ENCODE assay signal across 8 mouse cellular contexts in genomic region chr6:114914041-114914716, GRCm38 (mm10). TPM values are rescaled to one million over a fixed set of nuclear protein-coding genes. Genes with fewer than 3 reads are reported as not detected.
DNase-seq lines count a peak whose midpoint lies in the region; ATAC-seq and TF ChIP-seq lines count a peak whose summit lies in the region.

No protein-coding gene starts in this region.

- H3K9me3 ChIP-seq in megakaryocyte, embryonic 14.5 days = no peaks in the 10 kb centered on the region
- H3K9me3 ChIP-seq in limb, embryonic 15.5 days = no peaks in the 10 kb centered on the region
- H3K9me3 ChIP-seq in stomach, embryonic 16.5 days (replicated peaks; ENCODE audit: control insufficient read depth, low read length) = no peaks in the 10 kb centered on the region

- no peak for TF ChIP-seq CTCF in gastrocnemius, adult 2 months (IDR thresholded peaks at IDR 0.05)

- H3K36me3 ChIP-seq in megakaryocyte, embryonic 14.5 days (replicated peaks; ENCODE audit: low read length) = peaks cover 52% of the 10 kb centered on the region
- H3K36me3 ChIP-seq in limb, embryonic 15.5 days = no peaks in the 10 kb centered on the region
- no peaks in the 10 kb centered on the region for H3K36me3 ChIP-seq in stomach, embryonic 16.5 days (ENCODE audit: control insufficient read depth, insufficient read depth, low read length)

- WGBS in limb, embryonic 15.5 days = 38% methylated on average over 10 of the region's 10 CpGs
- WGBS in stomach, embryonic 16.5 days = 71% methylated on average over 10 of the region's 10 CpGs

- H3K27me3 ChIP-seq in megakaryocyte, embryonic 14.5 days (replicated peaks) = no peaks in the 10 kb centered on the region
- no peaks in the 10 kb centered on the region for H3K27me3 ChIP-seq in limb, embryonic 15.5 days
- H3K27me3 ChIP-seq in stomach, embryonic 16.5 days (ENCODE audit: control insufficient read depth, insufficient read depth, low read length) = no peaks in the 10 kb centered on the region

- H3K4me2 ChIP-seq in limb, embryonic 15.5 days = no peak overlapping the region
- H3K4me2 ChIP-seq in stomach, embryonic 16.5 days (ENCODE audit: low read depth, low read length) = no peak overlapping the region

- no peak overlapping the region for H3K9ac ChIP-seq in limb, embryonic 15.5 days
- no peak overlapping the region for H3K9ac ChIP-seq in stomach, embryonic 16.5 days (ENCODE audit: low read length)

- DNase-seq in gastrocnemius, adult 2 months = peak; percentile 51
- DNase-seq in gastrocnemius, postnatal 14 days = no peak
- no peak for DNase-seq in right cerebral cortex, adult 18-20 months
- no peak for DNase-seq in layer of hippocampus, postnatal 25 days (ENCODE audit: extremely low spot score in 1 of 2, low spot score in 1 of 2)

- intact Hi-C loops in gastrocnemius, adult 2 months (cut with DNase I) = no loop called here
- intact Hi-C loops in gastrocnemius, postnatal 14 days (cut with DNase I; ENCODE audit: low total_unique reads) = no loop called here

- H3K4me1 ChIP-seq in megakaryocyte, embryonic 14.5 days = peaks cover 91% of the 10 kb centered on the region
- peaks cover 79% of the 10 kb centered on the region for H3K4me1 ChIP-seq in limb, embryonic 15.5 days
- peaks cover 77% of the 10 kb centered on the region for H3K4me1 ChIP-seq in stomach, embryonic 16.5 days (ENCODE audit: control insufficient read depth, insufficient read depth, low read length)

- ATAC-seq in megakaryocyte, adult 5-6 weeks (ENCODE audit: poor library complexity, severe bottlenecking) = no peak
- ATAC-seq in limb, embryonic 15.5 days (ENCODE audit: insufficient number of reproducible peaks, low FRiP score, low TSS enrichment, low read depth) = no peak
- ATAC-seq in stomach, embryonic 16.5 days (ENCODE audit: insufficient read depth, low FRiP score) = no peak

- peak overlapping the region; percentile 95 for H3K27ac ChIP-seq in gastrocnemius, adult 2 months
- peak overlapping the region; percentile 50 for H3K27ac ChIP-seq in limb, embryonic 15.5 days
- peak overlapping the region; percentile 42 for H3K27ac ChIP-seq in stomach, embryonic 16.5 days (ENCODE audit: low read length)

- H3K4me3 ChIP-seq in gastrocnemius, adult 2 months = peak overlapping the region; percentile 11; the same call in 1 of the 2 replicates
- peak overlapping the region; percentile 23 for H3K4me3 ChIP-seq in megakaryocyte, embryonic 14.5 days (replicated peaks)
- H3K4me3 ChIP-seq in limb, embryonic 15.5 days = no peak overlapping the region
- no peak overlapping the region for H3K4me3 ChIP-seq in stomach, embryonic 16.5 days (replicated peaks; ENCODE audit: low read length)

RNA-seq across cellular contexts. Expression of gene Vgll4, which starts 55.6 kb away (rescaled TPM):
- total RNA-seq in gastrocnemius, adult 2 months (2021) = 10 to 100 TPM; 16.7 to 25.6 TPM
- 10 to 100 TPM; 15.7 to 20.1 TPM for total RNA-seq in gastrocnemius, postnatal 14 days (2021)
- polyA plus RNA-seq in megakaryocyte, embryonic 14.5 days (2012; ENCODE audit: insufficient read depth, low replicate concordance) = 30.5 and 59.7 TPM in 2 replicates
- total RNA-seq in megakaryocyte, adult 5-6 weeks (2015) = 9.4 and 9.7 TPM in 2 replicates
- total RNA-seq in megakaryocyte, adult 5-6 weeks (2017) = 26.4 and 29.7 TPM in 2 replicates
- polyA plus RNA-seq in limb, embryonic 15.5 days (2015; fragmentation: Nextera tagmentation; extraction: Ambion mirVana) = 121 and 130 TPM in 2 replicates
- polyA plus RNA-seq in stomach, embryonic 16.5 days (2015; fragmentation: Nextera tagmentation; extraction: Ambion mirVana) = 75.1 and 77.1 TPM in 2 replicates
- 10 to 100 TPM; 43.2 to 48.7 TPM for total RNA-seq in layer of hippocampus, postnatal 25 days (2021)

Comparison
In these comparisons a context has a peak if more than half of its experiments do, and no peak if none do; other contexts are left out.
1. H3K27ac ChIP-seq: peak in every context shown above with its lines; median percentile 95 in gastrocnemius, adult 2 months; 50 in limb, embryonic 15.5 days; 42 in stomach, embryonic 16.5 days.
2. H3K4me3 ChIP-seq: peak in gastrocnemius, adult 2 months (single experiment) and megakaryocyte, embryonic 14.5 days (single experiment); none in limb, embryonic 15.5 days (single experiment) and stomach, embryonic 16.5 days (single experiment).